Mouse (Mus musculus) kidney, adult 2 months (tissue): ENCODE results near the gene Dnm2.

ENCODE experiments used
- CTCF ChIP-seq: fragments of 200-500 bp; conservative IDR thresholded peaks from 2 replicates; pipeline ENCODE4 v1.5.1; 2011; ENCODE audit warnings: low read depth, mild to moderate bottlenecking, control low read depth, low read length, moderate library complexity, mixed read lengths; ENCODE audit not compliant: insufficient read depth, insufficient read length
- POLR2A ChIP-seq: fragments of 200-500 bp; IDR thresholded peaks from one replicate; pipeline ENCODE4 v1.6.1; 2011; ENCODE audit warnings: low read depth, low read length, control low read depth

- TF ChIP-seq CTCF: no peak
- no peak for TF ChIP-seq POLR2A
Observed at GRCm38 (mm10) chr9:21383966-21384365, 40.7 kb upstream of the Dnm2 start.
